Mouse (Mus musculus): ENCODE measurements around the gene Cby3.
A peak's percentile ranks its signal among the peaks of the same experiment; 100 is the strongest.

Cby3 gene

GRCm38 (mm10) chr11:50364548-50364947, 10.3 kb downstream of the Cby3 start:
- DNase-seq = peak; percentile 77

- no peak for DNase-seq
Measured at GRCm38 (mm10) chr11:50365322-50365721, 11.1 kb downstream of the Cby3 start.

- no peak for DNase-seq
Measured at GRCm38 (mm10) chr11:50367531-50367930, 13.3 kb downstream of the Cby3 start.

GRCm38 (mm10) chr11:50369360-50369911, 15.2 kb downstream of the Cby3 start:
- no peak for DNase-seq

- no peak for DNase-seq
Measured at GRCm38 (mm10) chr11:50370969-50371368, 16.7 kb downstream of the Cby3 start.

- peak; percentile 72 for DNase-seq
Measured at GRCm38 (mm10) chr11:50371399-50371841, 17.2 kb downstream of the Cby3 start.

GRCm38 (mm10) chr11:50371911-50372310, 17.6 kb downstream of the Cby3 start:
- no peak for DNase-seq

- no peak for DNase-seq
Measured at GRCm38 (mm10) chr11:50373086-50373485, 18.8 kb downstream of the Cby3 start.

GRCm38 (mm10) chr11:50373621-50374020, 19.4 kb downstream of the Cby3 start:
- DNase-seq = no peak

- no peak for DNase-seq
Measured at GRCm38 (mm10) chr11:50374286-50375015, 20.2 kb downstream of the Cby3 start.

- no peak for DNase-seq
Measured at GRCm38 (mm10) chr11:50375421-50375820, 21.2 kb downstream of the Cby3 start.

- no peak for DNase-seq
Measured at GRCm38 (mm10) chr11:50376156-50376790, 22.0 kb downstream of the Cby3 start.

- peak; percentile 99 for DNase-seq
Measured at GRCm38 (mm10) chr11:50376911-50377891, 22.9 kb downstream of the Cby3 start, which contains the start of gene Hnrnph1. Gene Hnrnph1, plus strand, starts transcription at chr11:50376990.

GRCm38 (mm10) chr11:50377892-50378684, 23.8 kb downstream of the Cby3 start:
- DNase-seq = peak; percentile 88

GRCm38 (mm10) chr11:50379023-50379752, 24.9 kb downstream of the Cby3 start:
- DNase-seq = no peak

- no peak for DNase-seq
Measured at GRCm38 (mm10) chr11:50381311-50381710, 27.0 kb downstream of the Cby3 start.

- DNase-seq = no peak
Measured at GRCm38 (mm10) chr11:50387167-50387679, 33.0 kb downstream of the Cby3 start.

GRCm38 (mm10) chr11:50387697-50388096, 33.4 kb downstream of the Cby3 start:
- no peak for DNase-seq

- DNase-seq = no peak
Measured at GRCm38 (mm10) chr11:50388217-50388929, 34.1 kb downstream of the Cby3 start.

GRCm38 (mm10) chr11:50389011-50389410, 34.7 kb downstream of the Cby3 start:
- no peak for DNase-seq

Measured in right cerebral cortex, postnatal 4 days (tissue).